Mouse (Mus musculus): ENCODE results near the gene Gper1.
A peak's percentile ranks its signal among the peaks of the same experiment; 100 is the strongest.

Gper1 gene

DNA sequence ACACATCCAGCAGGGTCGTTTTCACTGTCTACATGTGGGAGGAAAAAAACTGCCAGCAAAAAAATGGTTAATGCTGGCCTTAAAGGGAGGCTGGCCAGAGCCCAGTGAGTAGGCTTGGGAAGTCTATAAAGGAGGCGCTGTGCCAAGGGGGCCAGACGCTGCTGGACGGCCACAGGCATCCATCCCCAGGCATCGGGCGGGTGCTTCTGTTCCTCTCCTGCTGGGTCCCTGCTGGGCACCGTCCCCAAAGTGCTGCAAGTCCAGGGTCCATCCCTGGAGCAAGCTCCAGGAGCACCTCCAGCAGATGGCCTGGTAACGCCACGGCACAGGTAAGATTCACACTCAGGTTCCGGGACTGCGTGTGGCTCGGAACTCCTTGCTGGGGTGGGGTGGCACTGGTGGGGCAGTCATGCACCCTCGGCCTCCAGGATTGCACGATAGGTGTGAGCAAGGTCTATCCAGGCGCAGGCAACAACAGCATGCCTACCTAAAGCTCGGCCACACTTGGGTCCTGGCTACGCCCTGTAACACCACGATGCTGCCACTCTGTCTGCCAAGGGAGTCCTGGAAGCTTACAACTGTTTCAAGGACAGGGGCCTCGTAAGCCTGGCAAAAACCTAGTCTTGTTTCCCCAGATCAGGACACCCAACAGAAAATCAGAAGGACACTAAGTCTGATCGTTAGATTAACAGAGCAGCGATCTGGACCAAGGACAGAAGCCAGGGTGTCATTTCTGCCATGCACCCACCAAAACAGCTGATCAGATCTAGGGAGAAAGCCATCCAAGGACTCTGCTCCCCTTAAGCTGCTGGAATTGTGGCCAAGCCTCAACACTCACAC is at the start of gene Gper1:
Gper1 (plus strand) TSS at position 126 of the 840 bp plus-strand sequence.
- DNase-seq (ENCODE audit: low read depth), result no peak

DNA sequence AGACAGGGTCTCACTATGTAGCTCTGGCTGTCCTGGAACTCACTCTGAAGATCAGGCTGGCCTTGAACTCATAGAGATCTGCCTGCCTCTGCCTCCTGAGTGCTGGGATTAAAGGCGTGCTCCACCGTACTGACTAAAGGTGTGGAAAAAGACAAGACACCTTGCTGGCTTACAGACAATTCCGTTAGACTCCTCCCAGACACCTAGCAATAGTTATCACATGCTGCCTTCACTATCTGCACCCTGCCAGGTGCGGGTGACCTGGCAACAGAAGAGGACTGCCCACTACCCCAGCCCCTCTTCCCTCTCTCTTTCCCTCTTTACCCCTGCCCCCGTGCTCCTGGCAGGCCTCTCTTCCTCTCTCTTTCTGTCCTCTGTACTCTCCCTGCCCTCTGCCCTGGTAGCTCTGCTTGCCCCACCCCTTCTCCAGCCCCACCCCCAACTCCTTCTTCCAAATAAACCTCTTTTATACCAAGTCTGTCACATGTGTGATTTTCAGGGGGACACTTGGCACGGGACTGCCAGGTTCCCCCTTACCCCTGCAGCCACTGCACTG is 49.0 kb upstream of the Gper1 start:
- no peak for DNase-seq (ENCODE audit: low read depth)

DNA sequence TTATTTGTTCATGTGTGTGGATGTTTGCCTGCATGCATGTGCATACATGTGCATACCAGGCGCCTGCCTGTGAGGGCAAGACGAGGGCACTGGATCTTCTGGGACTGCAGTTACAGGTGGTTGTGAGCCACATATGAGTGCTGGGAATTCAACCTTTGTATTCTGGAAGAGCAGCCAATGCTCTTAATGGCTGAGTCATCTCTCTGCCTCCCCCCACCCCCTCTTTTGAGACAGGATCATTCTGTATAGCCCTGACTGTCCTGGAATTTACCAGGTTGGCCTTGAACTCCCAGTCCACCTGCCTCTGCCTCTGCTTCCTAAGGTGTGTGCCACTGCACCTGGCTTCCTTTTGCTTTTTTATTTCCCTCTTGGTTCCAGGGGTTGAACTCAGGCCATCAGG is 48.1 kb upstream of the Gper1 start:
- DNase-seq (ENCODE audit: low read depth), result no peak

DNA sequence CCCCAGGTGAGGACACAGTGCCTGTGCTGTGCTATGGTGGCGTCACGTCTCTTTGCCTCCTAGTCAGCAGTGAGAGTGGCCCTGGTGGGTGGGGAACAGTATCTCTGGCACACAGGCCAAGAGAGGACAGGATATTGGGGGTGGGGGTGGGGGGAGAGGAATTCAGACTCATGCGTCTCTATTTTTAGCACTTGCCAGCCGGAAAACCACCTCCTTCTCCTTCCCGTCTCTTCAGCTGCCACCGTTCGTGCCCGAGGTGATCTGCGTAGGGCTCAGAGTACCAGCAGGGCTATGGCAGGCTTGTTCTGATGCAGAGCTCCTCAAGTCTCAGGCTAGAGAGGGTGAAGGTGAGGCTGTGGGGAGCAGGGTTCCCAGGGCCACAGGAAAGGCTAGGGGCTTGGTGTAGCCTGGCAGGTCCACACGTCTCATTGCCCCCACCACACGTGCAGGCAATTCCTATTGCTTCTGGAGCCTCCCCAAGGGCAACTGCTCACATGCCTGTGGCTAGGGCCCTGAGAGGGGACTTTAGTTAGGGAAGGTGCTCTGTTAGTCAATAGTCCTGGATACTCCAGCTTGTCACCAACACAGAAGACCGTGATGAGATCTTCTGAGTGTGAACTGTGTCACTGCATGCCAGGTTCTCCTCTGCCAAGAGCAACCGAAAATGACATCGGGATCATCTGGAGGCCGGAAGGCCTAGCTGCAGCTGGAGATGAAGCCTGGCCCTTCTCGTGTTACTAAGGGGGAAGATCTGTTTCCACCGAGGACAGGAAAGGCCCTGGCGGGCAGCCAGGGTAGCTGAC is 45.3 kb upstream of the Gper1 start, which contains the start of gene Gpr146:
Gpr146 (plus strand) TSS at position 230 of the 803 bp plus-strand sequence.
- no peak for DNase-seq (ENCODE audit: low read depth)

- DNase-seq (ENCODE audit: low read depth), result no peak
Observed at GRCm38 (mm10) chr5:139378271-139378556, 44.7 kb upstream of the Gper1 start.

DNA sequence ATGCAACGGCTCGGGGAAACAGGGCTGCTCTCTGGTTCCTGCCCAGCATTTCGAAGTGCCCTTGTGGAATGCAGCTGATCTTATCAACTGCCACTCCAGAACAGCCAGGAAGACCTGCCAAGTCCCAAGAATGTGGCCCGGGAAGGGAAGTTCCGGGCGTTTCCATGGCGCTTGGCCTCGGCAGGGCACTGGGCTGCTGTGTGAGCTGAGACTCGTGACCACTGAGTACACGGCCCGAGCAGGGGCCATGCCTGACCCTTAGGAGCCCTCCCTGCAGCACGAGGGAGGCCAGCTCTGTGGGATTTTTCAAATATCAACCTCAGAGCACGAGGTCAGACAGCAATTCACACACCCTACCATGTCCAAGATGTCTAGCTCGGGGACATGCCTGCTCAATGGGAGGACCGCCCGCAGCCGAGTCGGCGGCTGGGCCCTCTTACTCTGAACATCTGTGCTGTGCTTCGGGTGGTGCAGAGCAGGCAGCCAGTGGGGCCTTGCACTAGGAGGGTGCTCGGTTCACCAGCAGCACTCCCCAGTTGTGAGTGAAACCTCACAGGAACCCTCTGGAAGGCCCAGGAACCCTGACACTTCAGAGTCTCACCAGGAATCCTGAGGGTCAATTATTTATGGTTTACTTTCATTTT is 43.8 kb upstream of the Gper1 start:
- no peak for DNase-seq (ENCODE audit: low read depth)

DNA sequence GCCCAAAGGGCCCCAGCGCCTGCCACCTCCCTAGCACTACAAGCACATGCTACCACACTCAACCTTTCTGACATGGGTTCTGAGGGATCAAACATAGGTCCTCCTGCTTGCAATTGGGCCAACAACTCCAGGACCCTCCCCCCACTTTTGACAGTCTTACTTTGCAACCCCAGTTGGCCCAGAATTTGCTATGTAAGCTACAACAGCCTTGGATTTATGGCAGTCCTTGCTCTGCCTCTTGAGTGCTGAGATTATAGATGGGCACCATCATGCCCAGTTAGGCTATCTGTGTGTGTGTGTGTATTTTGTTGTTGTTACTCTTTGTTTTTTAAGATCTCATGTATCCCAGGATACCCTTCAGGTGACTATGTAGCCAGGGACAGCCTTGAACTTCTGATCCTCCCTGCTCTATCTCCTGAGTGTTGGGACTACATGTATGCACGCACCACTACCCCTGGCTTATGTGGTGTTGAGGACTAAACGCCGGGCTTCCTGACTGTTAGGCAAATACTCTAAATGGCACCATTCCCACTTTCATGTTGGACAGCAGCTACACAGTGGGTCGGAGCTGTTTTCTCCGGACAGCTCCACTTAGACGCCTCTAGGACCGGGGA is 43.1 kb upstream of the Gper1 start:
- no peak for DNase-seq (ENCODE audit: low read depth)

DNA sequence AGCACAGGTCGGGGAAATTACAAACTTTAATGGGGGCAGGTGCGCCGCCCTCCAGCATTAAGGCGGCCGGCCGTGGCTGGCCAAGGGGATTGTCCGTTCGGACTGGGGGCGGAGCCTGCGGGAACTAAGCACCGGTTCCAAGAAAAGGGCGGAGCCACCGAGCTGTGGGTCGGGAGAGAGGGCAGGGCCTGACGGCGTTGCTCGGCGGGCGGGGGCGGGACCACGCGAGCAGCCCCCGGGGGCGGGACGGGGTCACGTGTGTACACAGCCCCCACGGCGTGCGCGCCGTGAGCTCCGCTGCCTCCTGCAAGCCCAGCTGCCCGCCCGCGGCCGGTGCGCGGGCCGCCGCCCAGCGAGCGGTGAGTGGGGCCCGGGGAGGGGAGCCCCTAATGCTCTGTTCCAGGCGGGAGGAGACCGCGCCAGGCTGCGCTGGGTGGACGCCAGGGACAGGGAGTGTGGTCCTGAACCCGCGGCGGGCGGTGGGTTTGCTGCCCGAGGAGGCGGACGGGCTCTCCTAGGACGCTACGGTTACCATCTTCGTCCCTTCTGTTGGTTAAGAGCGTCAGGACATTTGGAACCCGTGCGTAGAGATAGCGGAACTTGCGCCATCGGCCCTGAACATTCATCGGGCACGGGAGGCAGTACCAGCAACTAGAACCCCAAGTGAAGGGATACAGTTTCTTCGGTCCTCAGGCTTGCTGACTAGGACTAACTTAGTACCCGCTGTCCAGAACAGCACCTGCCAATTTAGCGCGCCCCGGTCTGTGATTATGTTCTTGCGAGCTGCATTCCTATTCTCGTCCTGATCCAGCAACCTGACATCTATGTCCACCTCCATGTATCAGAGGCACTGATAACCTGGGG is 42.3 kb upstream of the Gper1 start:
- DNase-seq (ENCODE audit: low read depth), result peak; percentile 96

DNA sequence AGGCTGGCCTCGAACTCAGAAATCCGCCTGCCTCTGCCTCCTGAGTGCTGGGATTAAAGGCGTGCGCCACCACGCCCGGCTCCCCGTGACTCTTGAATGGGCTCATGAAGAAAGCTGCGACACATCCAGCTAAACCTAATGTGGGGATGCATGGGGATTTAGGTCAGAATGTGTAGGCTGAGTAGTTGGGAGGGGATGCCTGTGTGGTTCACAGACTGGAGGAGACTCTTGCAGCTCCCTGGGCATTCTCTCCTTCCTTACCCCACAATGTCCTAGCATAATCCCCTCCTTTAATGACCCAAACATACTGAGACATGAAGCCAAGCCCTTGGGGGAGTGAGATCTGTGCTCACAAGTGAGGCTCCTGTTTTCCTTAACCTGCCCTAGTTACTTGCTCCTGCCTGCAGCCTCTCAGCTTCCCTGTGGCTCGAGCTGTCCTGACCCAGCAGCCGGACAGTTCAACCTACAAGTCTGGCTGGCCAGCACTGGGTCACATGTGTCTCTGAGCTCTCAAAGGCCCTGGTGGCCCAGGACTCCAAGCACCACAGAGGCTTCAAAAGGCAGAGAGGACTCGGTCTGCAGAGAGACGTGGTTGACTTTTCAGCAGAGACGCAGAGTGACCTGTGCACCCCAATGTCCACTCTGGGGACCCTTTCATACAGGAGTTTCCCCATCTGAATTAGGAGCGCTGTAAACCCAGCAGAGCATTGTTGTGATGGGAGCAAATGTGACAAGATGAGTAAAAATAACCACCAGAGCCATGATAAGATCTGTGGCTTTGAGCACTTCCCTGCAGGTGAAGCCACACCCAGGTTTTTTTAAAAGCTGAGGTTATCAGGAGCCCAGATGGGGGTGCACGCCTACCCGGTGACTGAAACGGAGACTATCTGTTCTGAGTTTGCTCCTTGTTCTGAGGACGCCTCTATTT is 41.1 kb upstream of the Gper1 start:
- DNase-seq (ENCODE audit: low read depth), result peak; percentile 86

GRCm38 (mm10) chr5:139382760-139383159 is 40.2 kb upstream of the Gper1 start:
- DNase-seq (ENCODE audit: low read depth), result peak; percentile 85

DNA sequence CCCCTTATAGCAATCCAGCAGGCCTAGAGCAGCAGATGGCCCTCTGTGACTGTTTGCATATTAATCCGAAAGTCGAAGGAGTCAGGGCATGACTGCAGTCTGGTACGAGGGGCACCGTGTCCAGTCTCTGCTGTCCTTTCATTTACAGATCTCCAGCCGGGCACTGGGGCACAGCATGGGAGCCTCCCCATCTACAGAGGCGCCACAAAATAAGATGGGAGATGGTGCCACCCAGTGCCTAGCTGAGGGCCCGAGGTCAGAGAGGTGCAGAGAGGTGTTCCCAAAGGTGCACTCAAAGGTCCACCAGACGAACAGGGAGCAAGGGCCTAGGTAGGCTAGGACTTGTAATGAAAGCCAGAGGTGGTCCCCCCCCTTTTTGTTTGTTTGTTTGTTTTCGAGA is 39.7 kb upstream of the Gper1 start:
- DNase-seq (ENCODE audit: low read depth), result no peak

DNA sequence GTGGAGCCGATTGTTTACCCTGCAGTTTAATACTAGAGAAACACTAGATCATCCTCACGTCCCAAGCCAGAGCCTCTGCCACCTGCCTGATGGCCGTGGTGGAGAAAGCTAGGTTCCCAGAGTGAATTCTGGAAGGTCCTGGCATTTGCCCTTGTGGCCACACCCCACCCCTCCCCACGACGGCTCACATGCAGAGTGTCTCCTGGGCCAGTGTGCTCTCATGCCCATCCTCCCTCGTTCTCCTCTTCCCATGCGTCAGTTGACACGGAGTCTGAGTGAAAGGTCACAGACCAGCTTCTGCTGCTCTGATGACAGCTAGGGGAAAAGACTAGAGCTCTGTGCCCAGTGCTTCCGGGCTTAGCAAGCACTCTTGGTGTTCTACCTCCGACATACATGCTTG is 38.4 kb upstream of the Gper1 start:
- DNase-seq (ENCODE audit: low read depth), result no peak

GRCm38 (mm10) chr5:139386047-139386446 is 36.9 kb upstream of the Gper1 start:
- DNase-seq (ENCODE audit: low read depth), result no peak

DNA sequence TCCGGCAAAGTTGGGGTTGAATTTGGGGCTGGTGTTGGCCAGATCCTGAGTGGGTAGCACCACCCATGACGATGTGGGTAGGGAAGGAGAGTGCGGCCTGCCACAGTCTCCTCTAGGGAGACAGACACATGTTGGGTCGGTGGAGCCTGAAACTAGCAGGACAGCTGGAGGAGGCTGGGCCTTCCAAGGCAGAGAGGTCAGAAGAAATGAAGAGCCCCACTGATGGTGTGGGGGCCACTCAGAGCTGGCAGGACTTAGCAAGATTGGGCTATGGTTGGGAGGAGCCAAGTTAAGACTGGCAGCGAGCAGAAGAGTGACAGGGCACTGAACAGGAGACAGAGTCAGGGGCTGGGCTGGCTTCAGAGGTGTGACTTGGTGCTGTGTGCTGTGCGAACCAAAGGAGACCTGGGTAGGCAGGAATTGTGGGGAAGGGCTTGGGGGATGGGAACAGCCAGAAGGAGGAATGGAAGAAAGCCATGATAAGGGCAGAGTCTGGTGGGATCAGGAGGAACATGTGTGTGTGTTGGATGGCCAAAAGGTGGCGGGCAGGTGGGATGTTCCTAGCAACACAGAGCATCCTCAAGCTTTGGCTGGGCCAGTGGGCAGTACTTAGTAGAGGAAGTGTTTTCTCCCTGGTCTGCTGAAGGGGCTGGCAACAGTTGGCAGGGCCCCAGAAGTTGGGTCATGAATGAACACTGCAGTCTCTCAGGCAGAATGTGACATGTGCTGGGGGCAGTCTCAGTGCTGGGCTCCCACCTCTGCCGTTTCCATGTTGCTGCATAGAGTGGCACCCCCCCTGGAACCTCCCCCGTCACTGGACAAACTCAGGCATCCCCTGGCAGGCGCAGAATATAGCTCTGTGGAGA is 35.4 kb upstream of the Gper1 start:
- no peak for DNase-seq (ENCODE audit: low read depth)

DNA sequence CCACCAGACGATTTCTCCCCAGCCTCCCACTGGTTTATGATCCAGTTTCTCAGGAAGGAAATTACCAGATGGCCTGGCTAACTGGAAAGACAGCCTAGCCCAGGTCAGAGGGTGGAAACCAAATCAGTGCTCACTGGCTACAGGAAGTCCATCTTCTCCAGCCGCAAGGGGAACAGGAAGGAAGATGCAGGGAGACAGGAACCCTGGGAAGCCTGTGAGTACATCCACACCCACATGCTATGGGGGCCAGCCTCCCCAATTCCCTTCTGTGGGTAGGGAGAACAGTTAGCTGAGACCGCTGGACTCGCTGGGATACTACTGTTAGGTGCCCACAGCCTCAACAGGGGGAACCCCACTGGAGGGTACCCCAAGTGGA is 34.8 kb upstream of the Gper1 start:
- no peak for DNase-seq (ENCODE audit: low read depth)

DNA sequence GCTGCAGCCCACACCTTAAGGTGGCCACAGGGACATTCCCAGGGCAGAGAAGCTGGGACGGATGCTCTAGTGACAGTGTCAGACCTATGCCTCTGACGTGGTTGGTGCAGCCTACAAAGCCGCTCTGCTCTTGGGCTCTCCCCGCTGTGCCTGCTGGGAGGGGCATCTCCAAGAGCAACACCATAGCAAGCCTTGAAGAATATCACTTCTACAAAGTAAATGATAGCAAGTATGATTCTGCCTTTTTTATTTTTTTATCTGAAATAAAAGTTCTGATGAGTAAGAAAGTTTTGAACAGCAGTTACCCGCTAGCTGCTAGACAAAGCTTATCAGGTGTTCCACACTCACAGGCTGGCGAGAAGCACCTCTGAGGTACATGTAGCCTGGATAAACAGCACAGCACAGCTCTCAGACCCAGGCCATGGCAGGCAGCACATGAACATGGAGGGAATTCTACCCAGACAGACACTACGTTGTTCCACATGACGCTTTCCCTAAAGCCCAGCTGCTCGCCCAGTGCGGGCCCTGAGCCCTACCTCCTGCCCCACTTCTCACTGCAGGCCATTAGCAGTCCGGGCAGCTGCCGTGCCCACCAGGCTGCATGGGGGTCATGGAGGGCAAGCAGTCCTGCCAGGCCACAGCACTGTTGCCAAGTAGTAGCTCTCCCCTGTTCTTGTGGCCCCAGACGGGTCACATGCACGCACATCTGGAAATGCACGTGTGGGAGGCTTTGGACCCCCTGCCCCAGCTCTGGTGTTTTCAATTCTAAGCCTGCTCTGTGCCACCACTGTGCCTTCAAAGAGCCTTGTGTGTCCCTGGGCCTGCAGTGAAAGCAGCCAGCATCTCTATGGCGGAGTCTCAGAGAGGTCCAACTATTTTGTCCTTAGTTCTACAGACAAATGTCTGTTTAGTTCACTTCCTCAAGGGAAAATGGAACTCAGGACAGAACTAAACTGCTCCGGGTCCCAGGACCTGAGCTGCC is 34.0 kb upstream of the Gper1 start:
- peak; percentile 77 for DNase-seq (ENCODE audit: low read depth)

DNA sequence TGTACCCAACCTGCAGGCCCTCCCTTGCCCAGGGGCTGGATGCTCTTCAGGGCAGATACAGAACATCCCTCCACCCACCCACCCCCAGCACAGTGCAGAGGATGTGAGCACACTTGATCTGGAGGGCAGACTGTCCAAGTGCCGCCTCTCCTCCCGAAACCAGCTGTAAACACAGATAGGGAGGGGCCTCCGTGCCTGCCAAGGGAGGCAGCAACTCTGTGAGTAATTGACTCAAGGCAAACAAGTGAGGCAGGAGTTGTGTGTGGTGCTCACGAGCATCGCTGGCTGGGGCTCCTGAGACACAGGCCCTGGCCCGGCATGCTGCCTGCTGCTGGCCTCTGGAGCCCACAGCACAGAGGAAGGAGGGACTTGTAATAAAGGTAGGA is 33.3 kb upstream of the Gper1 start:
- peak; percentile 80 for DNase-seq (ENCODE audit: low read depth)

All from c-Kit-positive CD71-positive TER-119-negative erythroid progenitor cells, embryonic 14.5 days (primary cell).